Mouse (Mus musculus) kidney, embryonic 14.5 days (tissue): ENCODE data around the gene Slc22a16. TPM values are rescaled to one million over a fixed set of nuclear protein-coding genes. Genes with fewer than 3 reads are reported as not detected.

Experiments
- ATAC-seq: fragments of 200-750 bp; cut with Nextera tagmentation; 2 replicates; pipeline ENCODE4 v1.8.0; 2017; ENCODE audit warnings: moderate number of reproducible peaks, mild to moderate bottlenecking, moderate TSS enrichment, moderate library complexity; ENCODE audit not compliant: low FRiP score, low TSS enrichment
- H3K27ac ChIP-seq: fragments of 300-500 bp; sonication (generic); 2 replicates; pipeline ENCODE4 v1.5.1; 2014; ENCODE audit warnings: low read depth, mild to moderate bottlenecking, low read length, moderate library complexity, mixed read lengths
- H3K27me3 ChIP-seq: fragments of 300-500 bp; sonication (generic); 2 replicates; pipeline ENCODE4 v1.6.1; 2014; ENCODE audit warnings: mild to moderate bottlenecking, low read length; ENCODE audit not compliant: control insufficient read depth, insufficient read depth
- H3K36me3 ChIP-seq: fragments of 300-500 bp; sonication (generic); 2 replicates; pipeline ENCODE4 v1.6.1; 2014; ENCODE audit warnings: low read length, mixed read lengths; ENCODE audit not compliant: control insufficient read depth, insufficient read depth
- H3K4me1 ChIP-seq: fragments of 300-500 bp; sonication (generic); 2 replicates; pipeline ENCODE4 v1.6.1; 2014; ENCODE audit warnings: low read length, mixed read lengths; ENCODE audit not compliant: control insufficient read depth, insufficient read depth
- H3K4me2 ChIP-seq: fragments of 300-500 bp; sonication (generic); replicated peaks from 2 replicates; pipeline ENCODE4 v1.6.1; 2014; ENCODE audit warnings: low read depth, mild to moderate bottlenecking, low read length
- H3K4me3 ChIP-seq: fragments of 300-500 bp; sonication (generic); 2 replicates; pipeline ENCODE4 v1.5.1; 2014; ENCODE audit warnings: mild to moderate bottlenecking, low read length
- H3K9ac ChIP-seq: fragments of 300-500 bp; sonication (generic); 2 replicates; pipeline ENCODE4 v1.6.1; 2014; ENCODE audit warnings: low read depth, mild to moderate bottlenecking, low read length, moderate library complexity
- H3K9me3 ChIP-seq: fragments of 300-500 bp; sonication (generic); 2 replicates; pipeline ENCODE4 v1.6.1; 2016; ENCODE audit warnings: low read length; ENCODE audit not compliant: control insufficient read depth
- whole genome bisulfite sequencing: fragments of 180-500 bp; shearing (Covaris S2); extraction: QIAGEN DNeasy Blood & Tissue Kit; methylation state at CpG from one replicate; pipeline ENCODE4 v1.1.7; 2014; 5-methylcytosine and 5-hydroxymethylcytosine counted together
- polyA plus RNA-seq: library from polyadenylated mRNA; unstranded; fragments of >200 nt; fragmentation: Nextera tagmentation; extraction: Ambion mirVana; gene quantifications from 2 replicates; pipeline ENCODE4 v1.2.1, GENCODE M21; 2014

The Slc22a16 gene
- polyA plus RNA-seq, 1 experiment from 2014 or later = not detected

GRCm38 (mm10) chr10:40643126-40643525 lies 73.0 kb downstream of the Slc22a16 start:
- no peak for ATAC-seq
- Histone ChIP-seq H3K9ac (no peak overlapping the region), H3K27ac (no peak overlapping the region), H3K4me1 (peaks cover 17% of the 10 kb centered on the region), H3K36me3 (no peaks in the 10 kb centered on the region), H3K4me3 (no peak overlapping the region), H3K27me3 (no peaks in the 10 kb centered on the region), H3K4me2 (no peak overlapping the region), H3K9me3 (no peaks in the 10 kb centered on the region; the same call in 1 of the 2 replicates)
- 87% methylated on average over 5 of the region's 5 CpGs for WGBS

- H3K4me2 ChIP-seq = no peak overlapping the region
- no peak overlapping the region for H3K9ac ChIP-seq
- H3K4me3 ChIP-seq = no peak overlapping the region
- H3K36me3 ChIP-seq = no peaks in the 10 kb centered on the region
- no peak for ATAC-seq
- H3K4me1 ChIP-seq = peaks cover 4% of the 10 kb centered on the region
- 58% methylated on average over 9 of the region's 9 CpGs for WGBS
- H3K27me3 ChIP-seq = no peaks in the 10 kb centered on the region
- no peak overlapping the region for H3K27ac ChIP-seq
- H3K9me3 ChIP-seq = no peaks in the 10 kb centered on the region; the same call in 1 of the 2 replicates
Measured at GRCm38 (mm10) chr10:40644456-40644855, 74.3 kb downstream of the Slc22a16 start.

- no peak overlapping the region for H3K9ac ChIP-seq
- H3K4me1 ChIP-seq = no peaks in the 10 kb centered on the region
- 91% methylated on average over 1 of the region's 1 CpGs for WGBS
- no peak overlapping the region for H3K27ac ChIP-seq
- H3K36me3 ChIP-seq = no peaks in the 10 kb centered on the region
- H3K4me3 ChIP-seq = no peak overlapping the region
- no peaks in the 10 kb centered on the region for H3K27me3 ChIP-seq
- H3K9me3 ChIP-seq = no peaks in the 10 kb centered on the region; the same call in 1 of the 2 replicates
- no peak for ATAC-seq
- no peak overlapping the region for H3K4me2 ChIP-seq
Measured at GRCm38 (mm10) chr10:40645346-40645745, 75.2 kb downstream of the Slc22a16 start.

- Histone ChIP-seq H3K9me3 (no peaks in the 10 kb centered on the region; the same call in 1 of the 2 replicates), H3K4me3 (no peak overlapping the region), H3K36me3 (no peaks in the 10 kb centered on the region), H3K4me2 (no peak overlapping the region), H3K27ac (no peak overlapping the region), H3K4me1 (no peaks in the 10 kb centered on the region), H3K27me3 (no peaks in the 10 kb centered on the region), H3K9ac (no peak overlapping the region)
- WGBS = 89% methylated on average over 12 of the region's 12 CpGs
- no peak for ATAC-seq
Measured at GRCm38 (mm10) chr10:40648776-40649175, 78.6 kb downstream of the Slc22a16 start.

GRCm38 (mm10) chr10:40649634-40650033 lies 79.5 kb downstream of the Slc22a16 start:
- Histone ChIP-seq H3K27ac (no peak overlapping the region), H3K9ac (no peak overlapping the region), H3K4me3 (no peak overlapping the region), H3K27me3 (no peaks in the 10 kb centered on the region), H3K36me3 (no peaks in the 10 kb centered on the region), H3K9me3 (no peaks in the 10 kb centered on the region; the same call in 1 of the 2 replicates), H3K4me2 (no peak overlapping the region), H3K4me1 (no peaks in the 10 kb centered on the region)
- ATAC-seq = no peak
- WGBS = 23% methylated on average over 4 of the region's 4 CpGs

- Histone ChIP-seq H3K9me3 (no peaks in the 10 kb centered on the region; the same call in 1 of the 2 replicates), H3K27me3 (no peaks in the 10 kb centered on the region), H3K36me3 (no peaks in the 10 kb centered on the region), H3K4me1 (no peaks in the 10 kb centered on the region), H3K9ac (no peak overlapping the region), H3K4me2 (no peak overlapping the region), H3K4me3 (no peak overlapping the region), H3K27ac (no peak overlapping the region)
- no peak for ATAC-seq
- 58% methylated on average over 2 of the region's 2 CpGs for WGBS
Measured at GRCm38 (mm10) chr10:40651676-40652075, 81.5 kb downstream of the Slc22a16 start.

Other genes with a start within 250 kb of the Slc22a16 start
- gene Cdk19, start 230.8 kb upstream of the Slc22a16 start, polyA plus RNA-seq = 6.7 and 10.8 TPM in 2 replicates
- gene Ddo, start 59.7 kb downstream of the Slc22a16 start, polyA plus RNA-seq = 0.14 and 0.20 TPM in 2 replicates
- 2.7 and 2.8 TPM in 2 replicates for gene Mettl24, start 112.9 kb downstream of the Slc22a16 start, polyA plus RNA-seq